Mouse (Mus musculus): ENCODE data around the gene Gm5072.
"Not testable (repeated sequence)": the region's sequence is repeated elsewhere in the genome, so short reads cannot be mapped to it uniquely, and the experiment has no call there.

Gm5072 gene

GRCm38 (mm10) chrX:91392200-91392599, at the start of gene Gm5072:
TSS of gene Gm5072 (plus strand) at chrX:91392500.
- DNase-seq, result not testable (repeated sequence)

Data from right cerebral cortex, postnatal 25 days (tissue).